Mouse (Mus musculus) liver, embryonic 14.5 days (tissue): ENCODE results near the gene Sept1.

Experiments
- CTCF ChIP-seq: IDR thresholded peaks from 2 replicates; pipeline ENCODE4 v1.5.1; 2016; ENCODE audit warnings: antibody characterized with exemption, low read depth, control low read depth
- EP300 ChIP-seq: IDR thresholded peaks from 2 replicates; pipeline ENCODE4 v1.6.1; 2016; ENCODE audit warnings: antibody characterized with exemption, low read depth

GRCm38 (mm10) chr7:127270666-127271065, 37.7 kb upstream of the Sept1 start:
- no peak for TF ChIP-seq CTCF
- no peak for TF ChIP-seq EP300
